Mouse (Mus musculus) frontal cortex, postnatal 25 days (tissue): ENCODE data around the gene Kcnc3.
A peak's percentile ranks its signal among the peaks of the same experiment; 100 is the strongest.

Experiments
- DNase-seq, 2 experiments: peaks; one replicate each; pipeline ENCODE4 v3.0.0; 2022; ENCODE audit warnings: low spot score in 2 of 2

Kcnc3 gene

GRCm38 (mm10) chr7:44570989-44571388 lies 19.5 kb upstream of the Kcnc3 start:
- no peak for DNase-seq

GRCm38 (mm10) chr7:44571811-44572210 lies 18.7 kb upstream of the Kcnc3 start:
- no peak for DNase-seq

DNA sequence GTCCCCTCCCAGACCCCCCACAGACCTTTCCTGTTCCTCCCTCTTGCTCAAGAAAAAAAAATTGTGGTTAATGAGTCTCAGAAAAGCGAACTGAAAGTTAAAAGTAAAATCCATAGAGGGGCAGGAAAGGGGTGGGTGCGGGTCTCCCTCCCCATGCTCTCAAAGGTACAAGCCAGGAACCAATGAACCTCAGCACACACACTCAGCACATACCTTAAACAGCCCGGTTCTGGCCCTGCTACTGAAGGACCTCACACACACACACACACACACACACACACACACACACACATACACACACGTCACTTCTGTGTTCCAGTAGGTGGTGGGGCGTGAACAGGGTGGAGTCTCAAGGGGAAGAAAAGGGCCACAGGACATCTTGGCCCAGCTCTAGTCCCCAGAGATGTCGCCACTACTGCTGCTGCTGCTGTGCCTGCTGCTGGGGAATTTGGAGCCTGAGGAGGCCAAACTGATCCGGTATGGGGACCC lies 18.2 kb upstream of the Kcnc3 start, which contains the start of gene Napsa:
Napsa (plus strand) TSS at position 168 of the 489 bp plus-strand sequence.
- no peak for DNase-seq

DNA sequence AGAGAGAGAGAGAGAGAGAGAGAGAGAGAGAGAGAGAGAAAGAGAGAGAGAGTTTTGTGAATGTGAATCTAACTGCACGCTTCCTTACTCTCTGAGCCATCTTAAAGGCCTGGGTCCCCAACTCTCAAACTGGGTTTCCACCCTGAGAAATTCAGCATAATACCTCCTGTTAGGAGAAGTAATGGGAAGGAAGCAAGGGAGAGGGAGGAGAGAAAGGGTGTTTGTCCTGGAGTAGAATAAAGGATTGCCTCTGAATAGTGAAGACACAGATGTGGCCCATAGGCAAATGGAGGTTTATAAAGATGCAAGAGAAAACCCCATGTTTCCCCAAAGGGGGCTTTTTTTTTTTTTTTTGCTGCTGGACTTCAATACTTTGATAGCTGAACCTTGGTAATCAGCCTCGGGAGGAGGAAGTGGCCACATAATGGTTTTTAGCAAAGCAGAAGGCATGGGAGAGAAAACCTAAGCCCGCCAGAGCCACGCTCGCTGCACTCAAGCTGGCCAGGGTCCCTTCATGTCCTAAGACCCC lies 17.4 kb upstream of the Kcnc3 start:
- DNase-seq, result no peak

- no peak for DNase-seq
Measured at GRCm38 (mm10) chr7:44576333-44576844, 14.1 kb upstream of the Kcnc3 start.

GRCm38 (mm10) chr7:44581637-44582036 lies 8.8 kb upstream of the Kcnc3 start:
- no peak for DNase-seq

DNA sequence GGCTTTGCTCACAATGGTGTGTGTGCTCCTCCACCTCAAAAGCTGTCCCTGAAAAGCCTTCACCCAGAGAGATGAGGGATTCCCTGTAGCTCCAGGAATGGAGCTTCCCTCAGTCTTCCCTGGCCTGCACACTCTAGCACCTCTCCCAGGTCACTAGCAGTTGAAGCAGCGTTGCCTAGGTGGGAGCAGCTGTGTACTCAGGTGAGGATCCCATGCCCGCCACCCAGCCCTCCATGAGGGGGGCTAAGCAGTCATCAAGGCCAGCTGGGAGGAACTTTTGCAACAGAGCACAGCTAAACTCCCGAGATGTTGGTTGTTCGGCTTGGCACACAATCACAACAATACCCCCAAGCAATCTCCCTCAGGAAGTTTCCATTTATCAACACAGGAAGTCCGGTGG lies 7.8 kb upstream of the Kcnc3 start:
- DNase-seq, result no peak

DNA sequence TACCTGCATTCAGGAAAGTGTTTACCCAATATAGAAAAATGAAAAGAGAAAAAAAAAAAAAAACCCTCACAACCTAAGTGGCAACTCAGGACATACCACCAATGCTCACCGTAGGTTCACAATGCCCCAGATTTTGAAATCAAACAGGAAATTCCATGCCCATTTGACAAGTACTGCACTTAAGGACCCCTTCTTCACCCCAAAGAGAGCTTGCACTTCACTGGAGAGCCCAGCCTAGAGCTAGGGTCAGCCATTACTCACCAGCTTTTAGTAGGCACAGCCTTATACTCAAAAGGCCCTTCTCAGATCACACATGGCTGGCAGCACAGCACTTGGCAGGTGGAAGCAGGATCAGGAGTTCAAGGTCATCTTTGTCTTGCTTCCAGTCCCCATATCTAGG lies 7.3 kb upstream of the Kcnc3 start:
- no peak for DNase-seq

- DNase-seq, result no peak
Measured at GRCm38 (mm10) chr7:44584265-44584804, 6.1 kb upstream of the Kcnc3 start.

DNA sequence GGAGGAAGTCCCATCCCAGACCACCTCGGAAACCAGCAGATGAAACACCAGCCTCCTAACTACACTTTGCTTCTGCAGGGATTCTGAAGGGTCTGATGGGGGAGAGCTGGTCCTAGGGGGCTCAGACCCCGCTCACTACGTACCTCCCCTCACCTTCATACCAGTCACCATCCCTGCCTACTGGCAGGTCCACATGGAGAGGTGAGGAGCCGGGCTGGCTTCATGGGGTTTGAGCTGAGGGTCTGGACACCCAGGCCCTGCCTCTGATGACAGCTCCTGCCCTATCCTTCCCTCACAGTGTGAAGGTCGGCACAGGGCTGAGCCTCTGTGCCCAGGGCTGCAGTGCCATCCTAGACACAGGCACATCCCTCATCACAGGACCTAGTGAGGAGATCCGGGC lies 5.5 kb upstream of the Kcnc3 start:
- no peak for DNase-seq

DNA sequence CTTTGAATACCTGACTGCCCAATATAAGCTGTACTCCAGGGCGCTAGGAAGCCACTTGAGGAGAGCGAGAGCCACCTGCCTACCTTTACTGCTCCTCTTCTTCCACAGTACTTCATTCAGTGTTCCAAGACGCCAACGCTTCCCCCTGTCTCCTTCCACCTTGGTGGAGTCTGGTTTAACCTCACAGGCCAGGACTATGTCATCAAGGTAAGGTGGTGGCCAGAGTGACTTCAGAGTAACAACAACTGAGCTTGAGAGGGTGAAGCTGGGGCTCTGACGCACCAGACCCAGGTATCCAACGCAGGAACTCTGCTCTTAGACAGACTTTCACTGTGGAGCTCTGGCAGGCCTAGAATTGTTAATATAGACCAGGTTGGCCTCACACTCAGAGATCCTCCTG lies 4.9 kb upstream of the Kcnc3 start:
- DNase-seq, result no peak

DNA sequence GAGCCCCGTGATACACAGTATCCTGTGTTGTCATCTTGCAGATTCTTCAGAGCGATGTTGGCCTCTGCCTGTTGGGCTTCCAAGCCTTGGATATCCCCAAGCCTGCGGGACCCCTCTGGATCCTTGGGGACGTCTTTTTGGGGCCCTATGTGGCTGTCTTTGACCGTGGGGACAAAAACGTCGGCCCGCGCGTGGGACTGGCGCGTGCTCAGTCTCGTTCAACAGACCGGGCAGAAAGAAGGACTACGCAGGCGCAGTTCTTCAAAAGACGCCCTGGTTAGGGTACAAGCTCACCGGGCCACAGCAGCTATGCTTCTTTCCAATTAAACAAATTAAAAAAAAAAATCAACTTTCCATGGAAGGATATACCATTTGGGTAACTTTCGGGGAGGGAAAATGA lies 3.9 kb upstream of the Kcnc3 start:
- DNase-seq, result peak; percentile 42 to 67

GRCm38 (mm10) chr7:44586930-44587329 lies 3.5 kb upstream of the Kcnc3 start:
- peak; percentile 52 to 68 for DNase-seq

- no peak for DNase-seq
Measured at GRCm38 (mm10) chr7:44587676-44588075, 2.8 kb upstream of the Kcnc3 start.

- DNase-seq, result no peak
Measured at GRCm38 (mm10) chr7:44588338-44588737, 2.1 kb upstream of the Kcnc3 start.

GRCm38 (mm10) chr7:44589149-44589548 lies 1.3 kb upstream of the Kcnc3 start:
- DNase-seq, result peak; percentile 46 to 48

- no peak for DNase-seq
Measured at GRCm38 (mm10) chr7:44589946-44590345, 518 bp upstream of the Kcnc3 start.

- DNase-seq, result no peak
Measured at GRCm38 (mm10) chr7:44591348-44592116, 1.1 kb downstream of the Kcnc3 start.

DNA sequence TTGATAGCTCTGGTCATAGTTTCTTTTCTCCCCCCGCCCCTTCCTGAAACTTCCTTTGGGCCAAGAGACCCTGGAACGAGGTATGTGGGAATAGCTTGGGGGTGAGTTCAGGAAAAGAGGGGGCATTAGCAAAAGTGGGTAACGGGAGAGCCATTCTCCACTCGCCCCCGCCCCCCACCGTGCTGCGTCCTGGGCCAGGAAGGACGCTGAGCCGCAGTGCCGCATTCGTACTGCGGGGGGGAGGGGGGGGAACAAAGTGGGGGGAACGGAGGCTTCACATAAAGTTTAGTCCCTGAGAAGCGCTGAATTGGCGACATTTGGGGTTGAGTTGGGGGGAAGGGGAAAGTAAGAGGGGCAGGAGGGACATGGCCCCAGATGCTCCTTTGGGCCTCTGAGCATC lies 2.6 kb downstream of the Kcnc3 start:
- no peak for DNase-seq

DNA sequence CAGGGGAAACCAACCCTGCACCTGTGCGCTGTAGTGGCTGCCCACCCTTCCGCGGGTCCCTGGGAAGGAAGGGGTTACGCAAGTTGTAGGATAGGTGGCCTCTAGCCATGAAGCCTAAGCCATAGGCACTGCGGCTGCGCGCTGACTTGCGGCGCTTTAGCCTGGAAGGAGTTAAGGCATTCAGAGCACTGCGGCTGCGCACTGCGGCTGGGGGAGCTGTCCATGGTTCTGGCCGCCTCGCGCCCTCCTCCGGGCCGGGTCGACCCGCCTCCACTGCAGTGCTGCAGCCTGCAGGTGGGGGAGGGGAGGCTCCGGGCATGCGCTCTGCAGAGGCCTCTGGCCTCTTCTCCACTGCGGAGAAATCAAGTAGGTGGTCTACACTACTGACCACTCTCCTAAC lies 3.3 kb downstream of the Kcnc3 start:
- peak; percentile 78 to 84 for DNase-seq

DNA sequence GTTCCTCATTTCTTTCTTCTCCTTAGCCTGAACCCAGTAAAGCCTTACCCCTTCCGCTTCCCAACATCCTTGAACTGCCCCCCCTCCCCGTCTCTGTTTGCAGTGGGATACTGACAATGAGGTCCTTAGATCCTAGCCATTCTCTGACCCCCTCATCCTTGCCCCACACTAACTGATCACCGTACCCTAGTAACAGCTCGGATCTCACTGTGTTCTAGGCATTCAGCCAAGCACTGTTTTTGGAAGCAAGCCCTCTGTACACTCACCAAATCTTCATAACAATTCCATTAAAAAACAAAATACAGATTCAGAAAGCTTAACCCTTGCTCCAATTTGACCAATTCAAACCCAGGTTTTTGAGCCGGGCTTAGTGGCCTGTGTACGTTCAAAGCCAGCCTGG lies 3.8 kb downstream of the Kcnc3 start:
- DNase-seq, result no peak

DNA sequence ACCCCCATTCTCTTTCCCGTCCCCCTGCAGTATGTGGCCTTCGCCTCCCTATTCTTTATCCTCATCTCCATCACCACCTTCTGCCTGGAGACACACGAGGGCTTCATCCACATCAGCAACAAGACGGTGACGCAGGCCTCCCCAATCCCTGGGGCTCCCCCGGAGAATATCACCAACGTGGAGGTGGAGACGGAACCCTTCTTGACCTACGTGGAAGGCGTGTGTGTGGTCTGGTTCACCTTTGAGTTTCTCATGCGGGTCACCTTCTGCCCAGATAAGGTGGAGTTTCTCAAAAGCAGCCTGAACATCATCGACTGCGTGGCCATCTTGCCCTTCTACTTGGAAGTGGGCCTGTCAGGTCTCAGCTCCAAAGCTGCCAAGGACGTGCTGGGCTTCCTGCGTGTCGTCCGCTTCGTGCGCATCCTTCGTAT lies 4.7 kb downstream of the Kcnc3 start:
- no peak for DNase-seq

DNA sequence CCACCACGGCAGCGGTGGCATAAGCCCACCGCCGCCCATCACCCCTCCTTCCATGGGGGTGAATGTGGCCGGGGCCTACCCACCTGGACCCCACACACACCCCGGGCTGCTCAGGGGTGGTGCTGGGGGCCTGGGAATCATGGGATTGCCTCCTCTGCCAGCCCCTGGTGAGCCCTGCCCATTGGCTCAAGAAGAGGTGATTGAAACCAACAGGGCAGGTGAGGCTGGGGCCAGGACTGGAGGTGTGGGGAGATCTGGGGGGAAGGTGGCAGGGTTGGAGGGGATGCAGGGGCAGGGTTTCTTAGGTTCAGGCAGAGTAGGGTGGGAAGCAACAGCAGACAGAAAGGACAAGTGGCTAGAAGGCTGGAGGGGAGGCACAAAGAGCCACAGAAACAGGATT lies 5.6 kb downstream of the Kcnc3 start:
- DNase-seq, result no peak
